Mouse (Mus musculus) G1E (cell line): ENCODE measurements around the gene Olfr615. TPM values are rescaled to one million over a fixed set of nuclear protein-coding genes. Genes with fewer than 3 reads are reported as not detected.
"Not testable (repeated sequence)": the region's sequence is repeated elsewhere in the genome, so short reads cannot be mapped to it uniquely, and the experiment has no call there.

Source experiments
- ATAC-seq: 2 replicates; pipeline ENCODE4 v1.8.0; 2016; ENCODE audit warnings: mild to moderate bottlenecking; ENCODE audit not compliant: insufficient number of reproducible peaks, poor library complexity, low FRiP score, severe bottlenecking; ENCODE audit errors: extremely low read depth
- DNase-seq: peaks from one replicate; pipeline ENCODE4 v3.0.0; 2012; ENCODE audit warnings: low spot score
- H3K27me3 ChIP-seq: 2 replicates; pipeline ENCODE4 v1.6.1; 2012; ENCODE audit warnings: mild to moderate bottlenecking, low read length, inconsistent platforms; ENCODE audit not compliant: insufficient read depth
- H3K36me3 ChIP-seq: replicated peaks from 2 replicates; pipeline ENCODE3; 2012; ENCODE audit warnings: mild to moderate bottlenecking, inconsistent platforms
- H3K4me1 ChIP-seq: 2 replicates; pipeline ENCODE4 v1.6.1; 2012; ENCODE audit warnings: low read depth, low read length, inconsistent platforms, mixed read lengths; ENCODE audit not compliant: insufficient read depth
- H3K4me3 ChIP-seq: 2 replicates; pipeline ENCODE4 v1.5.1; 2012; ENCODE audit warnings: low read depth, mild to moderate bottlenecking, inconsistent platforms, low read length, moderate library complexity, mixed read lengths
- H3K9me3 ChIP-seq: replicated peaks from 2 replicates; pipeline ENCODE4 v1.6.1; 2012; ENCODE audit warnings: inconsistent platforms
- CTCF ChIP-seq: IDR thresholded peaks from 2 replicates; pipeline ENCODE4 v1.5.1; 2012; ENCODE audit warnings: low read depth, low read length, inconsistent platforms, mixed read lengths
- GATA1 ChIP-seq: IDR thresholded peaks from 2 replicates; pipeline ENCODE4 v1.6.1; 2012; ENCODE audit warnings: borderline replicate concordance, low read length, inconsistent platforms, mixed read lengths
- GATA2 ChIP-seq: IDR thresholded peaks from 2 replicates; pipeline ENCODE4 v1.6.1; 2012; ENCODE audit warnings: low read depth, low read length, inconsistent platforms, borderline replicate concordance
- POLR2AphosphoS5 ChIP-seq: IDR thresholded peaks from 2 replicates; pipeline ENCODE4 v1.6.1; 2012; ENCODE audit warnings: low read depth, low read length, inconsistent platforms; ENCODE audit not compliant: insufficient replicate concordance
- TAL1 ChIP-seq: conservative IDR thresholded peaks from 2 replicates; pipeline ENCODE4 v1.6.1; 2012; ENCODE audit warnings: low read depth, low read length, inconsistent platforms, mixed read lengths
- polyA plus RNA-seq: library from polyadenylated mRNA; stranded (reverse); fragments of >175 nt; gene quantifications from 2 replicates; pipeline ENCODE4 v1.2.3, GENCODE M21; 2012
- total RNA-seq, 2 experiments: library from RNA; stranded (forward) in 1 of 2; stranded (reverse) in 1 of 2; fragments of 200-1000 nt in 1 of 2; fragments of >200 nt in 1 of 2; fragmentation: Nextera tagmentation in 1 of 2; gene quantifications; 2 replicates each; pipeline ENCODE4 v1.2.3; 2014 to 2017

The Olfr615 gene
- not detected in 2 replicates for total RNA-seq (2014; fragmentation: Nextera tagmentation)
- 0.12 TPM in 1 of 2 replicates, not detected in the other for total RNA-seq (2017)
- polyA plus RNA-seq, result not detected in 2 replicates

- H3K4me1 ChIP-seq, result no peaks in the 10 kb centered on the region
- DNase-seq (no peak), ATAC-seq (no peak)
- TF ChIP-seq GATA2, result no peak
- TF ChIP-seq POLR2AphosphoS5, result no peak
- no peak for TF ChIP-seq CTCF
- TF ChIP-seq TAL1, result no peak
- no peak for TF ChIP-seq GATA1
- no peaks in the 10 kb centered on the region for H3K27me3 ChIP-seq
- H3K9me3 ChIP-seq, result no peaks in the 10 kb centered on the region
- no peaks in the 10 kb centered on the region for H3K36me3 ChIP-seq
- no peak within 1 kb of the TSS for H3K4me3 ChIP-seq
These were observed at the start of gene Olfr615 for GRCm38 (mm10) chr7:103555779-103556178. Olfr615 (plus strand) TSS chr7:103556079.

DNA sequence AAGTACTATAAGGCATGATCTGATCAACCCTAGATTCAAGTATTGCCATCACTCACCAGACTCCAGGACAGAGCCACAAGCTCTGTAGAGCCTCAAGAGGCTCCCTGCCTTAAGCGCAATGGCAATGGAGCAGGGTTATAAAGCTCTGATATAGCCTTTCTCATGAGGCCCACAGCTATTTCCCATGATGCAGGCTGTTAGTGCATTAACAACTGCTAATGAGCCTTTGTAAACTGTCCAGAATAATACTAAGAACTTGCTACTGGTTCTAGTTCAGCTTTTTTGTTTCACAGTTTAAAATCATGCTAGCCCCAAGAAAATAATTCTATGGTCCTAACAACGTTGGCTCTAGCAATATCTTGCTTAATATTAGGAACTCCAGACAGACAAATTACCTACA lies 43.9 kb upstream of the Olfr615 start, which contains the start of gene Olfr610:
Gene Olfr610 (minus strand): TSS at position 101 of the 400 bp plus-strand sequence.
- Histone ChIP-seq H3K27me3 (no peaks in the 10 kb centered on the region), H3K9me3 (no peaks in the 10 kb centered on the region), H3K4me3 (no peak within 1 kb of the TSS), H3K36me3 (no peaks in the 10 kb centered on the region), H3K4me1 (no peaks in the 10 kb centered on the region)
- no peak for DNase-seq
- no peak for TF ChIP-seq POLR2AphosphoS5
- no peak for TF ChIP-seq CTCF
- no peak for TF ChIP-seq TAL1
- TF ChIP-seq GATA1, result no peak
- TF ChIP-seq GATA2, result no peak
- no peak for ATAC-seq

DNA sequence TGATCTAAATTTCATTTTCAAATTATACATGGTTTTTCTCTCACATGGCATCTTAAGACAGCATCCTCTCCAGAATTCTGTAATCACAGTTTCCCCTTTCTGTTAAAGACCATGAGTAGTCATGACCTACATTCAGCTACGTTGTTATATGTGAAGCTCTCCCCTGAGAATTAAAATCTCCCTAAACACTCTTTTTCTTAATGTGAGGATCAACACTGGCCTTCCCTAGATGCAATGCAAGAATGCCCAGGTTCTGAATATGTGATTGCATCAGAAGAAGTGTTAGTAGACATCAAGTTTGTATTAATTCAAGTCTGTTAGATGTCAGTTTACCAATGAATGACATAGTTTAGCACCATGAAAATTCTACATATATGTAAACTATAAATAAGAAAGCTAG lies 35.1 kb upstream of the Olfr615 start, which contains the start of gene Olfr611:
Gene Olfr611 (minus strand): TSS at position 101 of the 400 bp plus-strand sequence.
- H3K4me3 ChIP-seq, H3K4me1 ChIP-seq, H3K36me3 ChIP-seq, H3K9me3 ChIP-seq, DNase-seq, H3K27me3 ChIP-seq, ATAC-seq: not testable (repeated sequence)

DNA sequence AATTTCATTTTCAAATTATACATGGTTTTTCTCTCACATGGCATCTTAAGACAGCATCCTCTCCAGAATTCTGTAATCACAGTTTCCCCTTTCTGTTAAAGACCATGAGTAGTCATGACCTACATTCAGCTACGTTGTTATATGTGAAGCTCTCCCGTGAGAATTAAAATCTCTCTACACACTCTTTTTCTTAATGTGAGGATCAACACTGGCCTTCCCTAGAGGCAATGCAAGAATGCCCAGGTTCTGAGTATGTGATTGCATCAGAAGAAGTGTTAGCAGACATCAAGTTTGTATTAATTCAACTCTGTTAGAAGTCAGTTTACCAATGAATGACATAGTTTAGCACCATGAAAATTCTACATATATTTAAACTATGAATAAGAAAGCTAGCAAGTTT lies 13.3 kb upstream of the Olfr615 start, which contains the start of gene Olfr612:
Gene Olfr612 (minus strand): TSS at position 101 of the 400 bp plus-strand sequence.
- not testable (repeated sequence) for DNase-seq, ATAC-seq, H3K9me3 ChIP-seq, H3K27me3 ChIP-seq, H3K4me1 ChIP-seq, H3K36me3 ChIP-seq, H3K4me3 ChIP-seq

GRCm38 (mm10) chr7:103547774-103548173 lies 8.1 kb upstream of the Olfr615 start, which contains the start of gene Olfr613:
Olfr613 (plus strand) TSS chr7:103548074.
- H3K9me3 ChIP-seq, result no peaks in the 10 kb centered on the region
- DNase-seq, result no peak
- H3K4me1 ChIP-seq, result no peaks in the 10 kb centered on the region
- no peaks in the 10 kb centered on the region for H3K36me3 ChIP-seq
- TF ChIP-seq POLR2AphosphoS5 (no peak), TAL1 (no peak), CTCF (no peak), GATA2 (no peak), GATA1 (no peak)
- no peaks in the 10 kb centered on the region for H3K27me3 ChIP-seq
- no peak for ATAC-seq
- no peak within 1 kb of the TSS for H3K4me3 ChIP-seq

- DNase-seq, result no peak
- no peak for ATAC-seq
- TF ChIP-seq POLR2AphosphoS5 (no peak), GATA2 (no peak), GATA1 (no peak), CTCF (no peak), TAL1 (no peak)
- Histone ChIP-seq H3K27me3 (no peaks in the 10 kb centered on the region), H3K36me3 (no peaks in the 10 kb centered on the region), H3K4me3 (no peak within 1 kb of the TSS), H3K4me1 (no peaks in the 10 kb centered on the region), H3K9me3 (no peaks in the 10 kb centered on the region)
These were observed 13.2 kb downstream of the Olfr615 start, which contains the start of gene Olfr616 for GRCm38 (mm10) chr7:103569043-103569442. Olfr616 (minus strand) TSS chr7:103569143.

DNA sequence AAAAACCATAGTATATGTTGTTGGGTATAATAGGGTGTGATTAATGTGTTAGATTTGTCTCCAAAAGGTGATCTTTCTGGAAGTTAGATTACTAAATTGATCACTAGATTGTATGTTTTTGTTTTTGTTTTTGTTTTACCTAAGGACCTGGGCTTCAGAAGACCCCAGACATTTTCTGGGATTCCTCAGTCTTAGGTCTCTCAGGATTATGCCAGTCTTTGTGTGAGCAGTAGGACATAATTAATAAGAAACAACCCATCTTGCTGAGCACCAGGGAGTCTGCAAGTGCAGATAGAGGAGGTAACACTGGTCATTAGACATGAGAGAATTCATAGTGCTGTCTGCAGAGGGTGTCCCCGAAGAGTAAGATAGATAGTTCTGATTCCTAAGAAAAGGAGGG lies 16.9 kb downstream of the Olfr615 start, which contains the start of gene Olfr617:
Gene Olfr617 (plus strand): TSS at position 301 of the 400 bp plus-strand sequence.
- ATAC-seq (no peak), DNase-seq (no peak)
- Histone ChIP-seq H3K9me3 (no peaks in the 10 kb centered on the region), H3K4me3 (no peak within 1 kb of the TSS), H3K27me3 (no peaks in the 10 kb centered on the region), H3K4me1 (no peaks in the 10 kb centered on the region), H3K36me3 (no peaks in the 10 kb centered on the region)
- no peak for TF ChIP-seq POLR2AphosphoS5
